Mouse (Mus musculus) hindbrain, embryonic 11.5 days (tissue): ENCODE results near the gene Nxf7. TPM values are rescaled to one million over a fixed set of nuclear protein-coding genes. Genes with fewer than 3 reads are reported as not detected.
"Not testable (repeated sequence)": the region's sequence is repeated elsewhere in the genome, so short reads cannot be mapped to it uniquely, and the experiment has no call there.

Source experiments
- ATAC-seq: fragments of 200-750 bp; cut with Nextera tagmentation; 2 replicates; pipeline ENCODE4 v1.8.0; 2017; ENCODE audit warnings: mild to moderate bottlenecking, moderate TSS enrichment, moderate library complexity; ENCODE audit not compliant: low FRiP score
- DNase-seq: peaks from one replicate; pipeline ENCODE4 v3.0.0-alpha.2; 2015; ENCODE audit warnings: low spot score
- H3K27ac ChIP-seq: fragments of 300-500 bp; sonication (generic); 2 replicates; pipeline ENCODE4 v1.5.1; 2014; ENCODE audit warnings: mild to moderate bottlenecking, low read depth, low read length
- H3K27me3 ChIP-seq: fragments of 300-500 bp; sonication (generic); 2 replicates; pipeline ENCODE4 v1.6.1; 2014; ENCODE audit warnings: mild to moderate bottlenecking, low read length, moderate library complexity, mixed read lengths; ENCODE audit not compliant: control insufficient read depth, insufficient read depth
- H3K36me3 ChIP-seq: fragments of 300-500 bp; sonication (generic); 2 replicates; pipeline ENCODE4 v1.6.1; 2014; ENCODE audit warnings: mild to moderate bottlenecking, low read length, moderate library complexity, mixed read lengths; ENCODE audit not compliant: control insufficient read depth, insufficient read depth
- H3K4me1 ChIP-seq: fragments of 300-500 bp; sonication (generic); replicated peaks from 2 replicates; pipeline ENCODE4 v1.6.1; 2014; ENCODE audit warnings: low read length, mixed read lengths; ENCODE audit not compliant: control insufficient read depth, insufficient read depth
- H3K4me2 ChIP-seq: fragments of 300-500 bp; sonication (generic); replicated peaks from 2 replicates; pipeline ENCODE4 v1.6.1; 2014; ENCODE audit warnings: mild to moderate bottlenecking, low read depth, low read length
- H3K4me3 ChIP-seq: fragments of 300-500 bp; sonication (generic); 2 replicates; pipeline ENCODE4 v1.5.1; 2014; ENCODE audit warnings: low read depth, low read length
- H3K9ac ChIP-seq: fragments of 300-500 bp; sonication (generic); 2 replicates; pipeline ENCODE4 v1.6.1; 2014; ENCODE audit warnings: low read depth, low read length
- H3K9me3 ChIP-seq: fragments of 300-500 bp; sonication (generic); 2 replicates; pipeline ENCODE4 v1.6.1; 2016; ENCODE audit warnings: low read length; ENCODE audit not compliant: control insufficient read depth
- WGBS: fragments of 180-500 bp; shearing (Covaris S2); extraction: QIAGEN DNeasy Blood & Tissue Kit; methylation state at CpG from one replicate; pipeline ENCODE4 v1.1.7; 2014; 5-methylcytosine and 5-hydroxymethylcytosine counted together
- polyA plus RNA-seq: library from polyadenylated mRNA; unstranded; fragments of >200 nt; fragmentation: Nextera tagmentation; extraction: Ambion mirVana; gene quantifications from 2 replicates; pipeline ENCODE4 v1.2.1, GENCODE M21; 2014

The Nxf7 gene
- polyA plus RNA-seq = not detected in 2 replicates

GRCm38 (mm10) chrX:135598677-135599076 lies at the start of gene Nxf7:
Nxf7 (minus strand) TSS chrX:135598777.
- Histone ChIP-seq H3K27ac (no peak within 1 kb of the TSS), H3K27me3 (no peaks in the 10 kb centered on the region), H3K4me2 (no peak within 1 kb of the TSS), H3K4me3 (no peak within 1 kb of the TSS), H3K4me1 (no peaks in the 10 kb centered on the region), H3K36me3 (no peaks in the 10 kb centered on the region), H3K9me3 (no peaks in the 10 kb centered on the region), H3K9ac (no peak within 1 kb of the TSS)
- WGBS = 95% methylated on average over 2 of the region's 2 CpGs
- DNase-seq (no peak), ATAC-seq (no peak)

GRCm38 (mm10) chrX:135627605-135628004 lies 29.0 kb upstream of the Nxf7 start, which contains the start of gene Prame:
Prame (minus strand) TSS chrX:135627705.
- Histone ChIP-seq H3K36me3 (no peaks in the 10 kb centered on the region), H3K27me3 (no peaks in the 10 kb centered on the region), H3K4me2 (no peak within 1 kb of the TSS), H3K9ac (no peak within 1 kb of the TSS), H3K4me3 (no peak within 1 kb of the TSS), H3K4me1 (no peaks in the 10 kb centered on the region), H3K27ac (no peak within 1 kb of the TSS), H3K9me3 (no peaks in the 10 kb centered on the region)
- no peak for ATAC-seq
- WGBS = 92% methylated on average over 11 of the region's 11 CpGs
- no peak for DNase-seq

GRCm38 (mm10) chrX:135601298-135602029 lies 2.9 kb upstream of the Nxf7 start:
- peak; percentile 10 for DNase-seq
- H3K4me1 ChIP-seq, H3K4me3 ChIP-seq, H3K27me3 ChIP-seq, H3K9ac ChIP-seq, H3K4me2 ChIP-seq, H3K36me3 ChIP-seq, H3K27ac ChIP-seq, ATAC-seq, H3K9me3 ChIP-seq: not testable (repeated sequence)
- 67% methylated on average over 3 of the region's 3 CpGs for WGBS

GRCm38 (mm10) chrX:135598096-135598495 lies 481 bp downstream of the Nxf7 start:
- Histone ChIP-seq H3K27me3 (no peaks in the 10 kb centered on the region), H3K9ac (no peak overlapping the region), H3K27ac (no peak overlapping the region), H3K36me3 (no peaks in the 10 kb centered on the region), H3K4me1 (no peaks in the 10 kb centered on the region), H3K4me3 (no peak overlapping the region), H3K4me2 (no peak overlapping the region), H3K9me3 (no peaks in the 10 kb centered on the region)
- DNase-seq (no peak), ATAC-seq (no peak)
- WGBS = 85% methylated on average over 13 of the region's 13 CpGs

- Histone ChIP-seq H3K4me3 (no peak overlapping the region), H3K27ac (no peak overlapping the region), H3K27me3 (no peaks in the 10 kb centered on the region), H3K4me2 (no peak overlapping the region), H3K36me3 (no peaks in the 10 kb centered on the region), H3K9ac (no peak overlapping the region), H3K9me3 (no peaks in the 10 kb centered on the region), H3K4me1 (no peaks in the 10 kb centered on the region)
- ATAC-seq = no peak
- DNase-seq = no peak
- 100% methylated on average over 1 of the region's 1 CpGs for WGBS
Observed at GRCm38 (mm10) chrX:135576412-135576811, 22.2 kb downstream of the Nxf7 start.

GRCm38 (mm10) chrX:135574958-135575628 lies 23.5 kb downstream of the Nxf7 start:
- 71% methylated on average over 9 of the region's 9 CpGs for WGBS
- H3K36me3 ChIP-seq = not testable (repeated sequence)

GRCm38 (mm10) chrX:135574261-135574957 lies 24.2 kb downstream of the Nxf7 start:
- ATAC-seq, H3K4me2 ChIP-seq, H3K27ac ChIP-seq, DNase-seq, H3K4me1 ChIP-seq, H3K27me3 ChIP-seq, H3K36me3 ChIP-seq, H3K4me3 ChIP-seq, H3K9ac ChIP-seq, H3K9me3 ChIP-seq: not testable (repeated sequence)
- WGBS = 35% methylated on average over 8 of the region's 8 CpGs

More at GRCm38 (mm10) chrX:135574958-135575628, 23.5 kb downstream of the Nxf7 start:
- not testable (repeated sequence) for ATAC-seq, H3K9ac ChIP-seq, H3K27me3 ChIP-seq, H3K27ac ChIP-seq, H3K4me1 ChIP-seq, H3K4me2 ChIP-seq, H3K9me3 ChIP-seq, H3K4me3 ChIP-seq, DNase-seq

- ATAC-seq (peak; percentile 59; the same call in 1 of the 2 replicates), DNase-seq (peak; percentile 71)
- H3K9ac ChIP-seq, H3K36me3 ChIP-seq, H3K4me1 ChIP-seq, H3K27ac ChIP-seq, H3K9me3 ChIP-seq, H3K4me2 ChIP-seq, H3K4me3 ChIP-seq, H3K27me3 ChIP-seq: not testable (repeated sequence)
- WGBS = 25% methylated on average over 1 of the region's 2 CpGs
Observed at GRCm38 (mm10) chrX:135569467-135569866, 29.1 kb downstream of the Nxf7 start.
